8 mouse cellular contexts compared by ENCODE assay signal in the genomic region with DNA sequence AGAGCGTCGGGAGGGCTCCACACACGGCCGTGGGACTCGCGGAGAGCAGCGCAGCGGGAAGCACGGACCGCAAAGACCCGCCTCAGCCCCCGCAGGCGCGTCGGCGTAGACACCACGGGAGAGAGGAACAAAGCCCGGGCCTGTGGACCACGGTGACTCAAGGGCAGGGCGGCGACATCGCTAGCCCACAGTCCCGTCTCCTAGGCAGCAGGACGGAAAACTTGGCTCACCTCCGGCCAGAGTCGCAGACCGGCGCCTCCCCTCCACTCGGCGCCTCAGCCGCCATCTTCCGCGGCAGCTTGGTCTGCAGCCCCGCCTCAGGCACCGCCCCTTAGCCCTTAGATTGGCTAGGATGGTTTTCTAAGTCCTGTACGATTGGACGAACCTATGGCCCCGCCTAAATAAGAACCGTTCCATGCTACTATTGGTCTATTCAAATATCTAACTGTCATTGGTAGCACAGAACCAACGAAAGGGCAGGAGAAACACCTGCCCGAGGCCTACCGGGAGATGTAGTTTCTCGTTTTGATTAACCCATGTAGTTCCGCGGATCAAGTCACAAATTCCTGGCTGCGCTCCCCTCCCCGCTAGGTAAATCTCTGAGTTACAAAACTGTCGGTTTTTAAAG. TPM values are rescaled to one million over a fixed set of nuclear protein-coding genes. Genes with fewer than 3 reads are reported as not detected.
DNase-seq lines count a peak whose midpoint lies in the region; ATAC-seq lines count a peak whose summit lies in the region.

A gene (minus strand): TSS at position 306 of the 628 bp plus-strand sequence.

- H3K4me1 ChIP-seq in heart, embryonic 14.5 days (ENCODE audit: control insufficient read depth in 2 of 2, insufficient read depth in 2 of 2, low read length in 2 of 2), result peaks cover 2 to 10% of the 10 kb centered on the region in 2 experiments; a peak in 3 of 4 replicates
- peaks cover 53% of the 10 kb centered on the region for H3K4me1 ChIP-seq in liver, embryonic 13.5 days (replicated peaks)
- no peaks in the 10 kb centered on the region; the same call in 1 of the 2 replicates for H3K4me1 ChIP-seq in stomach, embryonic 16.5 days (ENCODE audit: control insufficient read depth, insufficient read depth, low read length)

- no peaks in the 10 kb centered on the region for H3K36me3 ChIP-seq in heart, embryonic 14.5 days (ENCODE audit: control insufficient read depth, insufficient read depth, low read length)
- H3K36me3 ChIP-seq in liver, embryonic 13.5 days, result peaks cover 9% of the 10 kb centered on the region; the same call in 1 of the 2 replicates
- no peaks in the 10 kb centered on the region for H3K36me3 ChIP-seq in stomach, embryonic 16.5 days (ENCODE audit: control insufficient read depth, insufficient read depth, low read length)

- H3K4me3 ChIP-seq in heart, embryonic 14.5 days (ENCODE audit: control insufficient read depth in 1 of 2, insufficient read depth in 1 of 2, low read depth in 1 of 2, low read length in 2 of 2), result peak within 1 kb of the TSS; percentile 86 to 92
- H3K4me3 ChIP-seq in liver, embryonic 13.5 days (replicated peaks), result peak within 1 kb of the TSS; percentile 92
- peak within 1 kb of the TSS; percentile 99 for H3K4me3 ChIP-seq in stomach, embryonic 16.5 days (replicated peaks; ENCODE audit: low read length)

- H3K27me3 ChIP-seq in heart, embryonic 14.5 days (ENCODE audit: control insufficient read depth, insufficient read depth, low read length), result no peaks in the 10 kb centered on the region
- H3K27me3 ChIP-seq in liver, embryonic 13.5 days, result no peaks in the 10 kb centered on the region
- H3K27me3 ChIP-seq in stomach, embryonic 16.5 days (ENCODE audit: control insufficient read depth, insufficient read depth, low read length), result no peaks in the 10 kb centered on the region

- H3K9ac ChIP-seq in heart, embryonic 14.5 days (ENCODE audit: low read length), result peak within 1 kb of the TSS; percentile 88
- H3K9ac ChIP-seq in liver, embryonic 13.5 days, result peak within 1 kb of the TSS; percentile 95
- peak within 1 kb of the TSS; percentile 92 for H3K9ac ChIP-seq in stomach, embryonic 16.5 days (ENCODE audit: low read length)

- H3K4me2 ChIP-seq in heart, embryonic 14.5 days (ENCODE audit: low read length), result peak within 1 kb of the TSS; percentile 65
- H3K4me2 ChIP-seq in liver, embryonic 13.5 days, result peak within 1 kb of the TSS; percentile 71
- peak within 1 kb of the TSS; percentile 78 for H3K4me2 ChIP-seq in stomach, embryonic 16.5 days (ENCODE audit: low read depth, low read length)

- H3K9me3 ChIP-seq in heart, embryonic 14.5 days (ENCODE audit: control insufficient read depth, low read length), result peaks cover 5% of the 10 kb centered on the region; the same call in 1 of the 2 replicates
- H3K9me3 ChIP-seq in liver, embryonic 13.5 days (replicated peaks), result peaks cover 7% of the 10 kb centered on the region; the same call in 1 of the 2 replicates
- H3K9me3 ChIP-seq in stomach, embryonic 16.5 days (replicated peaks; ENCODE audit: control insufficient read depth, low read length), result no peaks in the 10 kb centered on the region

- WGBS in heart, embryonic 14.5 days, result under 1% methylated on average over 46 of the region's 48 CpGs
- under 1% methylated on average over 48 of the region's 48 CpGs for WGBS in liver, embryonic 13.5 days (ENCODE audit: insufficient replicate concordance)
- WGBS in stomach, embryonic 16.5 days, result under 1% methylated on average over 47 of the region's 48 CpGs

- peak within 1 kb of the TSS; percentile 68 to 84 for H3K27ac ChIP-seq in heart, embryonic 14.5 days (replicated peaks in 1 of 2; ENCODE audit: control insufficient read depth in 1 of 2, insufficient read depth in 1 of 2, low read depth in 2 of 2, low read length in 2 of 2)
- peak within 1 kb of the TSS; percentile 86 for H3K27ac ChIP-seq in liver, embryonic 13.5 days
- peak within 1 kb of the TSS; percentile 55 for H3K27ac ChIP-seq in stomach, embryonic 16.5 days (ENCODE audit: low read length)

- peak; percentile 94 for DNase-seq in c-Kit-negative CD71-positive TER-119-positive erythroid progenitor cells, embryonic 14.5 days (ENCODE audit: low read depth, low spot score)
- DNase-seq in fibroblast of lung, adult 2 months (ENCODE audit: low read depth), result peak; percentile 89
- DNase-seq in kidney, postnatal 14 days, result peak; percentile 95
- peak; percentile 91 for DNase-seq in liver, embryonic 13.5 days
- peak; percentile 84 for DNase-seq in neural tube, embryonic 10.5 days (ENCODE audit: extremely low spot score, low spot score)

- ATAC-seq in CD4-positive, CD25-positive, alpha-beta regulatory T cell, adult 4 months, result peak; percentile 99
- ATAC-seq in heart, embryonic 14.5 days (ENCODE audit: insufficient number of reproducible peaks, insufficient read depth, low FRiP score, low read depth), result peak; percentile 98
- ATAC-seq in liver, embryonic 13.5 days (ENCODE audit: low read depth), result peak; percentile 99
- peak; percentile 100 for ATAC-seq in stomach, embryonic 16.5 days (ENCODE audit: insufficient read depth, low FRiP score)

RNA-seq across cellular contexts. Expression of the gene that starts here (rescaled TPM):
- polyA plus RNA-seq in CD4-positive, CD25-positive, alpha-beta regulatory T cell, adult 4 months (2017; shearing (Covaris generic)), result 1 to 10 TPM; 3.0 to 5.9 TPM
- polyA plus RNA-seq in heart, embryonic 14.5 days (2014; fragmentation: Nextera tagmentation; extraction: Ambion mirVana), result 13.9 and 14.2 TPM in 2 replicates
- 25.0 and 33.6 TPM in 2 replicates for polyA plus RNA-seq in liver, embryonic 13.5 days (2015; fragmentation: Nextera tagmentation; extraction: Ambion mirVana)
- 18.8 and 20.3 TPM in 2 replicates for polyA plus RNA-seq in stomach, embryonic 16.5 days (2015; fragmentation: Nextera tagmentation; extraction: Ambion mirVana)

Comparison
In these comparisons a context has a peak if more than half of its experiments do, and no peak if none do; other contexts are left out.
1. Peak in every context shown above with its lines: DNase-seq, ATAC-seq, H3K4me3 ChIP-seq and H3K27ac ChIP-seq.